Mouse (Mus musculus) left cerebral cortex, adult 9 months (tissue): Measurements from ENCODE around the gene 4930442H23Rik.
"Not testable (repeated sequence)": the region's sequence is repeated elsewhere in the genome, so short reads cannot be mapped to it uniquely, and the experiment has no call there.

Experiments
- DNase-seq, 2 experiments: peaks; one replicate each; pipeline ENCODE4 v3.0.0; 2022; ENCODE audit warnings: low spot score in 2 of 2

The 4930442H23Rik gene

GRCm38 (mm10) chr10:81183805-81184204, at the start of gene 4930442H23Rik:
4930442H23Rik (minus strand) TSS chr10:81183849.
- DNase-seq: no peak

- DNase-seq: no peak
Measured at GRCm38 (mm10) chr10:81233226-81233585, 49.6 kb upstream of the 4930442H23Rik start.

GRCm38 (mm10) chr10:81232580-81233225, 49.1 kb upstream of the 4930442H23Rik start, which contains the start of gene Zfr2:
Zfr2 (plus strand) TSS chr10:81233155.
- peak; percentile 89 to 96 for DNase-seq

- DNase-seq: no peak
Measured at GRCm38 (mm10) chr10:81231436-81231835, 47.8 kb upstream of the 4930442H23Rik start.

GRCm38 (mm10) chr10:81230438-81231332, 47.0 kb upstream of the 4930442H23Rik start, which contains the start of gene Atcay:
Atcay (minus strand) TSS chr10:81230833.
- peak; percentile 76 to 87 for DNase-seq

GRCm38 (mm10) chr10:81229735-81230437, 46.2 kb upstream of the 4930442H23Rik start:
- peak in 1 of 2 experiments; percentile 50 for DNase-seq

- not testable (repeated sequence) for DNase-seq
Measured at GRCm38 (mm10) chr10:81223731-81224130, 40.1 kb upstream of the 4930442H23Rik start.

- no peak for DNase-seq
Measured at GRCm38 (mm10) chr10:81221402-81222015, 37.9 kb upstream of the 4930442H23Rik start.

GRCm38 (mm10) chr10:81217964-81218363, 34.3 kb upstream of the 4930442H23Rik start:
- DNase-seq: peak in 1 of 2 experiments; percentile 48

GRCm38 (mm10) chr10:81217267-81217666, 33.6 kb upstream of the 4930442H23Rik start:
- not testable (repeated sequence) for DNase-seq

- no peak for DNase-seq
Measured at GRCm38 (mm10) chr10:81216810-81217209, 33.2 kb upstream of the 4930442H23Rik start.

- no peak for DNase-seq
Measured at GRCm38 (mm10) chr10:81216260-81216659, 32.6 kb upstream of the 4930442H23Rik start.

- DNase-seq: no peak
Measured at GRCm38 (mm10) chr10:81210154-81210553, 26.5 kb upstream of the 4930442H23Rik start.

GRCm38 (mm10) chr10:81204137-81204536, 20.5 kb upstream of the 4930442H23Rik start:
- DNase-seq: no peak

- DNase-seq: no peak
Measured at GRCm38 (mm10) chr10:81202978-81203720, 19.5 kb upstream of the 4930442H23Rik start.

- no peak for DNase-seq
Measured at GRCm38 (mm10) chr10:81201807-81202758, 18.4 kb upstream of the 4930442H23Rik start, which contains the start of gene Nmrk2. Nmrk2 (minus strand) TSS chr10:81202051.

- no peak for DNase-seq
Measured at GRCm38 (mm10) chr10:81200605-81201287, 17.1 kb upstream of the 4930442H23Rik start.

GRCm38 (mm10) chr10:81200141-81200540, 16.5 kb upstream of the 4930442H23Rik start:
- DNase-seq: no peak

GRCm38 (mm10) chr10:81198990-81199389, 15.3 kb upstream of the 4930442H23Rik start:
- DNase-seq: no peak
